Mouse (Mus musculus) heart, adult 9 months (tissue): ENCODE data around the gene Srsf3.

ENCODE experiments used
- DNase-seq, 2 experiments: peaks; one replicate each; pipeline ENCODE4 v3.0.0; 2022; ENCODE audit warnings: low spot score in 2 of 2

Srsf3 gene

DNA sequence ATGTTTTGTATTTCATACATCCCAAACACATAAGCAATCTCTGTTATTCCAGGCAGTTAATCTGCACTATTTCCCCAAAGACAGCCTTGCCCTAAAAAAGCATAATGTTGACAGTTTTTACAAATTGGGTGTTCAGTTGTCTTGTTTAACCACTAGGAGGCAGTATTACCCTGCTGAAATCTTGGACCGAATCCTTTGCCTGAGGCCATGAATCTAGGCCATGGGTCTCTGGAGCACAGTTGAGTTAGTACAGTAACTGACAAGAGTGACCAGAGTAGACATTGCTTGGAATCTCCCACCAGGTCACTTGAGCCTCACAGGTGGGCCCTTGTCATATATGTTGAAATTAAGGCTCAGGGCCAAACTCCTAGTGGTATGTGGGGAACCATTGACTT is 12.5 kb downstream of the Srsf3 start:
- DNase-seq: no peak

DNA sequence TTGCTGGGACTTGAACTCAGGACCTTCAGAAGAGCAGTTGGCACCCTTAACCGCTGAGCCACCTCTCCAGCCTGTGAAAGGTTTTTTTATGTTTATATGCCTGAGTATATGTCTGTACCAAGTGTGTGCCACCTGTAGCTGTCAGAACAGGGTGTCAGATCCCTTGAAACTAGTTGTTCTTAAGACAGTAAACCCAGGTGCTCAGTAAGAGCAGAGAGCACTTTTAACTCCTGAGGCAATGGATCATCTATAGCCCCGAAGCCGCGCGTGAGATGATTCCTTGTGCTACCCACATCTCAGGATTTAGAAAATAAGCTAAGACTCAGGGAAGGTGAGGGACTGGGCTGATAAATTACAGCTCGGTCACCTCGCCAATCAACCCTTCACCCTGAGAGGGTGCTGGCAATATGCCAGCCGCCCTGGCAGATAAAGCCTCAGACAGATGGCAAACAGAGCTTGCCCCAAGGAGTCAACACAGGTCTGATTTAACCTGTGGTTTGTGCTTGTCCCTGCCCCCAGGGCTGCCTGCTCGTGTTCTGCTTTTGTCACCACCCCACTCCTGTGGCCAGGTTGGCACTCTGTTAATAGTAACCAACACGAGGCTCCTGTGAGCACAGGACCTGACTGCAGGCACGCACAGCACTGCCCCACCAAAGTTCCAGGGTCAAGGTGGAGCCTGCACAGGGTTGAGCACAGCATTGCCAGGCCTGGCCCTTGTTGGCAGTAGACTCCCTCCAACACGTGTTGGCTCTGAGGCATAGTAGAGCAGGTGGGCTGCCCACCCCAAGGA is 13.5 kb downstream of the Srsf3 start:
- DNase-seq: no peak

DNA sequence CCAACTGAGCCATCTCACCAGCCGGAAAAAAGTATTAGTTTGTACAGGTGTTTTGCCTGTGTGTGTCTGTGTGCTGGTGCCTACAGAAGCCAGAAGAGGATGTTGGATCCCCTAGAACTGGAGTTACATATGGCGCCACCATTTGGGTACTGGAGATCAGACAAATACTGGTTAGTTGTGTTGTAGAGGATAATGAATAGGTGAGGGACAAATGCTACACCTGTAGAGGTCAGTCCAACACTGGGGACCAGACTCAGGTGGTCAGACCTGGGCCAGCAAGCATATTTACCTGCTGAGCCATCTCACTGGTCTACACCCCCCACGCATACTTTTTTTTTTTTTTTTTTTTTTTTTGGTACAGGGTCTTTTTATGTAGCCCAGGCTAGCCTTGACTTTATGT is 14.4 kb downstream of the Srsf3 start:
- DNase-seq: no peak

DNA sequence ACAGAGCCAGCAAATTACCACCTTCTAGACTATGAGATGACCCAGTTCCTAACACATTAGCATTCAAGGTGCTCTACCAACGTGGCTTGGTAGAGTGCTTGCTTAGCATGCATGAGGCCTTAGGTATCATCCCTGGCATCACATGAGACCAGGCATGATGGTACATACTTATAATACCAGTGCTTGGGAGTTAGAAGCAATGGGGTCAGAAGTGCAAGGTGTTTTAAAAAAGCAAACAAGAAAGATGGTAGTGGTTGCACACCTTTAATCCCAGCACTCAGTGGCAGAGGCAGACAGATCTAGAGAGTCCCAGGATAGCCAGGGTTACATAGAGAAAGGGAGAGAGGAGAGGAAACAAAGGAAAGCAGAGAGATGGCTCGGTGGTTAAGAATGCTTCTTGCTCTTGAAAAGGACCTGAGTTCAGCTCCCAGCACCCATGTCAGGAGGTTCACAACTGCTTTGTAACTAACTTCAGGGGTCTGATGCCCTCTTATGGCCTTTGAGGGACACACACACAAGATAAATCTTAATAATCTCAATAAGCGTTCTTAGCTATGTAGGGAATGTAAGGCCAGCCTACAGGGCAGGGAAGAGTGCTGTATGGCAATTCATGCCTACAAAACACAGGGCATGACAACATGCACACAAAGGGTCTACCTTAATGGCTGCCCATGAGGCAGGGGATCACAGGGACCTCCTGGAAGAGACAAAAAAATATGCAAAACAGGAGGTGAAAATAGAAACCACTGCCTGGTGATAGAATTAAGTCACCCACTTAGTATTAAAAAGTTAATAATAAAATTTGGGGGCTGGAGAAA is 15.5 kb downstream of the Srsf3 start:
- no peak for DNase-seq

DNA sequence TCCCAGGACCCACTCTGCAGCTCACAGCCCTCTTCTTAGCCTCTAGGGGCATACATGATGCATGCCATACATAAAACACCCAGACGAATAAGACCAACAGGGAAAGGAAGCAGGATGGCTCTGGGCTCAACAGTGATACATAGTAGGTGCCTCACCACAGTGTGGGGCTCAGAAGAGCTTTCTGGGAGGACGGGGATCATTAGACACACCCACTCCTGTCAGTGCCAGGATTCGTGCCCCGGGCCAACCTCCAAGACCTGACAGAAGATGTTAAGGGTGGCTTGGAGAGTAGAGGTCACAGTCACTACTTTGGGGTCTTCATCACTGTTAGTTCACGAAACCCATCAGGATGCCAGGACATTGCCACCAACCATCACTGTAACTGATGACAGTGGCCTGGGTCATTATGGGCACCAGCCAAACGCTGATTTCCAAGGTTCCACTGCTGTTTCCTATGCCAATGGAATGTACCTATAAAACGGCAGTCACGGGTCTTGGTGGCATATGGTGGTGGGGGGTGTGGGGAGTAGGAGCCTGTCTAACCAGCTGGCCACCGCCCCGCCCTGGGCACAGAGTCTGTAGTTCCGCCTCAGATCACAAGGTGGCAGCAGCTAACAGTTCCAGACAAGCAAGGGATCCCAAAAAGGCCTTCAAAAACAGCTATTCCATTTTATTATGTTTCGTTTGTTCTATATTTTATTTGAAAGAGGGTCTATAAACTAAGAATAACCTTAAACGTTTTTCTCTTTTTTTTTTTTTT is 16.5 kb downstream of the Srsf3 start:
- DNase-seq: peak; percentile 71 to 83

DNA sequence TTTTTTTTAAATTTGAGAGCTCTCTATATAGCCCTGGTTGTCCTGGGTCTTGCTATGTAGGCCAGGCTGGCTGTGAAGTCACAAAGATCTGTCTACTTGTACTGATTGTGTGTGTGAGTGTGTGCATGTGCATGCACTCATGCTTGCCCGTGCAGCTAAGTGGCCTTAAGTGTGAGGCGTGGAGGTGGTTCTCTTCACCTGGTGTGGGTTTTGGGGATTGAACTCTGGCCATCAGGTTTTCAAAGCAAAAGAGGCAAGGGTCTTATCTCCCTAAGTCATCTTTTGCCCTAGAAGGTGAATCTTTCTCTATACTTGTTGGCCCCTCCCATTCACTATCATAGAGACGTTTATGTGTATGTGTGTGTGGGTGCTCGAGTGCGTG is 17.1 kb downstream of the Srsf3 start:
- DNase-seq: no peak

DNA sequence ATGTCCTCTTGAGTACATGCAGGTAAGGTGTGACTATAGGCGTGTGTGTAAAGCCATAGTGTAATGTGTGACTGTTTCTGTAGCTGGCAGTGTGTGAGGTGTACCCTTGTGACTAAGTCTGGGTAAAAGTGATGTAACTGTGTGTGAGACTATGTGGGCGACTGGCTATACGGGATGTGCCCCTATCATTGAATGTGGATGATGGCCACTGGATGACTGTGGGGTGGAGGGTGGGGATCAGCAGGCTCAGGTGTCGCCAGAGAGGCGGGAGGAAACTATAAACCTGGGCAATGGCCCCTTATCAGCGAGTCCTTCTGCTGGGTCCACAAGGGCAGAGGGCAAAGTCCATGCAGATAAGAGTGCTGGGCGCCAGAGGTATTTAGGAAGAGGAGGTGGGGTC is 17.5 kb downstream of the Srsf3 start:
- no peak for DNase-seq

DNA sequence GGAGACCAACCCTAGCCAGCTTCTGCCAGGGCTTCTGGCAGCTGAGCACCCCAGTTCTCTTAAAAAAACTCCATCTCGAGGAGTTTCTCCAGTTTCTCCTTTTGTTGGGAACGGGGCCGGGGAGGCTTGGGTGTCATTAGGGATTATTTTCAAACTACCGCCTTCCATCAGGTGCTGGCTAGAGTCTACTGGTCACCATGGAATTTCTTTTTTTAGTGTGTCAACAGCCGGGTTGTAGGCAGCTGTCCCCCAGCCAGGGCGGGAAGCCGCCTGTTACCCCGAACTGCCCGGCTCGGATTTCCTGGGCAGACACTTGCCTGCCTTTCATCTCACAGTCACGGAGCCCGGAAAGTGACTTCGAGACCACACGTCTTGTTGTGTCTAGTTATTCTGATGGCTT is 18.4 kb downstream of the Srsf3 start:
- DNase-seq: no peak

DNA sequence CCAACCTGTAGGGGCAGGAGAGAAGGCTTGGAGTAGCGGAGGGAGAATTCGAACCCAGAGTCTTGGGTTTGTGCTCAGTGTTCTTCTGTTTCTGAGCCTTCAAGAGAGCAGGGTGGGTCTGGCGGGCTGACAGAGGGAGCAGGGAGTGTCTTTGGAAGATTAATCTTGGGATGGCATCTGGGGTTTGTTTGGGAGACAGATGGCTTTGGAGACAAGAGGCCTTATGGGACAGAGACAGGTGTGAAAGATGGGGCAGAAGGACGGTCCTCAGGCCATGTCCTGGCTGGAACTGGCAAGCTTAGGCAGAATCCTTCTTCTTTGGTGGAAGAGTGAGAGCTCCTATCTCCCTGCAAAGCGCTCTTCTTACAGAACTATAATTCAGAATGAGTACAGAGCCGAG is 20.6 kb downstream of the Srsf3 start:
- DNase-seq: no peak

DNA sequence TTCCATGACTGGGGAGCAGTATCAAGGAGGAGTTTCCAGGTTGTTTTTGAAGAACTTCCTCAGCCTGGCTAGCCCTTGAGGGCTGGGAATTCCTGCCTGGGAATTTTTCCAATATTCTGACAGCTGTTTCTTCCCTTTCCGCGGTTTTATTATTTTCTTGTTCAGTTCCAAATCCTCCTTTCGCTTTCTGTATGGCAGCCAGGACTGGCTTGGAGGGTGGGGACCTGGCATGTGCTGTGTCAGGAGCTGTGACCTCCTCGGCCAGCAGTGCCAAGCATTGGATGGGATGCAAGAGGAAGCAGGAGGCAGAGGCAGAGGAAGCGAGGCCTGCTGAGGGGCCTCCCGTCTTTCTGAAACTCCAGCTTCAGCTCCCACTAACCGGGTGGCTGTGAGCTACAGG is 21.4 kb downstream of the Srsf3 start:
- DNase-seq: peak; percentile 84

DNA sequence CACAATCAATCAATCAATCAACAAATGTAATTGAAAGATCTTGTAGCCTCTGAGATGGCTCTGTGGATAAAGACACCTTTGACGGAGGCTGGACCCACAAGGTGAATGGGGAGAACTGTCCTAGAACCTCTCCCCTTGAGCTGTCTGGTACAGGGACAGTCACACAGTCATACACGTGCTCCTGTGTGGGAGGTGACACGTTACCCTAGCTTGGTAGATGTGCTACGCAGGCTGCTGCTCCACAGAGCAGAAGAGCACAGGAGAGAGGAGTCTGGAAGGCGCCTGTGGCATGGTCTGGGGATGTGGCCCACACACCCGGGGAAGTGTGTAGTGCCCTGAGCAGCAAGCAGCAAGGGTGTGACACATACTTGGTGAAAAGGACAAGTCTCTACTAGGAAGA is 22.0 kb downstream of the Srsf3 start:
- no peak for DNase-seq

DNA sequence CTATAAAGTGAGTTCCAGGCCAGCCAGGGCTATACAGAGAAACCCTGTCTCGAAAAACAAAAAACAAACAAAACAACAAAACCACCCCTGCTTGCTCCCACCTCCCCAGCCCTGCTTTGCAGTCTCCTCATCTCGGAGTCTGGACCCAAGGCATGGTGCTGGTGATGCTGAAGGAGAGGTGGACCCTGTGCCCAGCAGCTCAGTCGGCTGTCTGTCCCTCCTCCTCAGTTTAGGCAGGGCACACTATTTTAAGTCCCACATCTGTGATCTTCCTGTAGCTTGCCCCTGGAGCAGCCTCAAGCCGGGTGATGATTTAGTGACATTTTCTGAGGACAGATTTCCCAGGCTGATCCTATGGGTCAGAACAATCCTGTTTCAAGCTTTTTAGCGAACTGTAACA is 23.2 kb downstream of the Srsf3 start:
- DNase-seq: no peak

DNA sequence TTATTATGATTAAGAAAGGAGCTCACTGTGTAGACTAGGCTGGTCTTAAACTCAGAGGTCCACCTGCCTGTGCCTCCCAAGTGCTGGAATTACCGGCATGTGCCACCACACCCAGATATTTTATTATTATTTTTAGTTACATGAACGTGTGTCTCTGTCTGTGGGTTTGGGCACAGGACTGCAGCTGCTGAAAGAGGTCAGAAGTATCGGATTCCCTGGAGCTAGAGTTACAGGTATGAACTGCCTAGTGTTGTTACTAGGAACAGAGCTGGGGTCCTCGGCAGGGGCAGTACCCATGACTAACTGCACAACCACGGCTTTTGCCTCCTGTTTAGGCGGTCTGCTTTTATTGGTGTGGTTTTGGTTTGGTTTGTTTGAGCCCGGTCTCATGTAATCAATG is 23.8 kb downstream of the Srsf3 start:
- DNase-seq: no peak

DNA sequence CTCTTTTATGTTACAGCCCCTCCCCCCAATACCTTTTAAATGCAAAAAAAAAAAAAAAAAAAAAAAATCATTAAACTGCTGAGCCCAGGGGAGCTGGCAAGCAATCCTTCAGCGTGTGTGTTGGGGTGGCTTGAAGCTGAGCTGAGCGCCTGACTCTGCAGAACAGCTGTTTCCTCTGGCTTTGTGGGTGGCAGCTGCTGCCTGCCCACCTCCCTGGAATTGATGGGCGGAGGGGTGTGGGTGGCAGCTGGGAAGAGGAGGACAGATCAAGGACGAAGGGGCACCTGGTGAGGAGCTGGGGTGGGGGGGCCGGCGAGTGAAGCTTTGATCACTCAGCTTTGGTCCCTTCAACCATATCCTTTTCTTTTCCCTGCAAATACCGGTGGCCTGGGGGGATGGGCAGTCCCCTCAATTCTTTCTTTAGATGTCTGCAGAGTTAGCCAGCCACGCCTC is 24.3 kb downstream of the Srsf3 start:
- DNase-seq: no peak

DNA sequence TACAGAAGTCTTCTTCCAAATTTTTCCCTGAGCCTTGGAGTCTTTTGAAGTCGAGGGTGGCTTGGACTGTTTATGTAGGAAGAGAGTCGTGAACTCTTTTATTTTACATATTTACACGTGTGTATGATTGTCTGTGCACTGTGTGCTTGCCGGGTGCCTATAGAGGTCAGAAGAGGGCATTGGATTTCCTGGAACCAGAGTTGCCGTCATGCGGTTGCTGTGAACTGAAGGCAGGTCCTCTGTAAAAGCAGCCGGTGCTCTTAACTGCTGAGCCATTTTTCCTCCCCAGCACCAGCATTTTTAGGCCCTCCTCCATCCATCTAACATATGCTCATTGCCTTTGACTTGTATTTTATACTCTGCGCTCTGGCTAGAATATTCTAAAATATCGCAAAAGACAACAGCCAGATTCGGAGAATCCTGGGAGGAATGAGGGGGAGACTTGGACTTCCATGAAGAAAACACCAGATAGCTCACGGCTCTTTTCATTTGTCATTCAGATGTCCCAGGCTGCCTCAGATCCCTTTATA is 25.0 kb downstream of the Srsf3 start:
- no peak for DNase-seq

DNA sequence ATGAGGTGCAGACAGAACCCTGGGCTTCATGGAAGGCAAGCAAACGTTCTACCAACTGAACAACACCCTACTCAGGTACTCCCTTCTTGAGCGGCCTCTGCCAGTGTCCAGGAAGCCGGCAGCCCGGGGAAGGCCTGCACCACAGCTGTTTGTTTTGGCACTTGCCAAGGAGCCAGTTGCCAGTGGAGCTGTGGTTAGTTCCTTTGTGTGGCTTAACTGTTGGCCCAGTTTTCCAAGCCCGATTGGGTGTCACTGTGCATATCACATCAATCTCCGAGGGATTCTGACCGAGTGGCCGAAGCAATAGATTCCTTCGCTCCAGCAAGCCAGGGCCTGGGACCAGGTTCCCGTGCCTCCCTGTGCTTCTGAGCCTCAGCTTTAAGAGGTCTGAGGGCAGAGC is 25.5 kb downstream of the Srsf3 start:
- no peak for DNase-seq

DNA sequence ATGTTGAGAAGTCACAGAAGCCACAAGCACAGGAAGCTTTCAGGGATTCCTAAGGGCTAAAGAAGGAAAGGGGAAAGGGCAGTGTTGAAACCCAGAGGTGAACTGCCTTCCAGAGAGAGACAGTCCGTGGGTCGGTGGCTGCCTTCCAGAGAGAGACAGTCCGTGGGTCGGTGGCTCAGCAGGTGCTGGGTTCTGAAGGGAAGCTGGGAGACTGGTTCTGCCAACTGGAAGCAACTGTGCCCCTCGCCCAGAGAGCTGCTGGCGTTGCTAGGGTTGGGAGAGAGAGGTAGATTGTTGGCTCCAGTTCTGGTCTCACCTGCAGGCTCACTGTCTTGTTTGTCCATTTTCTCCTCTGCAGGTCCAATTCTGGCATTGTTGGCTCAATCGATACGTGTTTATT is 26.1 kb downstream of the Srsf3 start:
- no peak for DNase-seq

DNA sequence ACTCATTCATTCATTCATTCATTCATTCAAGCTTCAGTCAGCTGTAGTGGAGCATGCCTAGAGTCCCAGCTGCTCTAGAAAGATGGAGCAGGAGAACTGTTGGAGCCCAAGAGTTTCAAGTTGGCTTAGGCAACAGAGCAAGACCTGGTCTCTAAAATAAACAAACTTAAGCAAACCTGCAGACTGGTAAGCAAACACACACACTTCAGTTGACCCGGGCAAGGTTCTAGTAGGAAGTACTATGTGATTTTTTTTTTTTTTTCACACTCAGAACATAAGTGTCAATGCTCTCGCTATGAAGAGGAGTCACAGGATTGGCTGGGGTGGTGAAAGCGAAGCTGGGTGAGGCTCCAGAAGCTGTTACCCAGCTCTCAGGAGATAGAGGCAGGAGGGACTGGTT is 27.2 kb downstream of the Srsf3 start:
- DNase-seq: no peak

DNA sequence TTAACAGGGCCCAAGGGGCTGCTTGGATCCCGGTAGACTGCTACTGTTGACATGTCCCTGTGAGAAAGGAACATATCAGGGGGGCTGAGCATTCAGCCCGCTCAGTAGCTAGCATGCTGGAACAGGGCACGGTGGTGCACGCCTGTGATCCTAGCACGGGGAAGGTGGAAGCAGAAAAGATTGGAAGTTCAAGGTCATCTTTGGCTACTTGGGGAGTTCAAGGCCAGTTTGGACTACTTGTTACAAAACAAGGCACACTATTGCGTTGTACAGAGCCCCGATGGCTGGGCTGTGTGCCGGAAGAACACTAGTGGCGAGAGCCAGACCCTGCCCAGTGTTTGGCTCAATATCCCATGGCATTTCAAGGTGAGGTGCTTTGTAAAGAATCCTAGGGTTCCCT is 28.5 kb downstream of the Srsf3 start:
- no peak for DNase-seq

DNA sequence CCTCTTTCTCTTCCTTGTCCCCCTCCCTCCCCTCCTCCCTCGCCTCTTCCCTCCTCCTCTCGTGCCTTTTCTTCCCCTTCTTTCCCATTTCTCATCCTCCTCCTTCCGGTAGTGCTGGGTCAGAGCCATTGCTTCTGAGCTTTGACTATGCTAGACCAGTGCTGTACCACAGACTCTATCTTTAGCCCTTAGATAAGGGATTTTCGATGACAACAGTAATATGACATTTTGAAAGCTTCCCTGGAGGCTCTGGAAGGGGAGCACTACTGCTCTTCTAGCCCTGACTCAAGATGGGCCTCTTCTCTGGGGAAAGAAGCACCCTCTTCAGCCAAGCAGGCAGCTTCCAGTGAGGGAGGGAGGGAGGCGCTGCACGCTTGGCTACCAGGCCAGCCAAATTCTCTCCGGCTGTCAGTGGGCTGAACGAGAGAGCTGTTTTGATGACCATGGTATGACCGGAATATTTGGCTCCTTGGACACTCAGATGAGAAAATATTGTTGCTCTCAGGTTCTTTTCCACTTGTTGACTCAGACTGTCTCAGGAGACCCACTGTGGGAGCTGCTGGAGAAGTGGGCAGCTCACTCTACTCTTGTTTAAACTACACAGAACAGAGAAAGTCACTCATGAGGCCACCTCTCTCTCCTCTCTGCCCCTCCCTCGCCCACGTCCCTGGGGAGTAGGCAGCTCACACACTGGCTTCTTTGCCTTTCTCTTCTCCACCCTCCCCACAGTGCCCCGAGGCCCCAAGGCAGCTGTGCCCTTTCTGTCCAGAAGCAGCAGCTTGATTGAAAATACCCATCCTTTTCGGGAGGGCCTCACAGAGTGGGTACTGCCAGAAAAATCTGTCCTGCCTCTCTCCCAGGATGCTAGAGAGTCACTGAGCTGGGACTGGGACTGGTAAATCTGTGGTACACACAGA is 29.9 kb downstream of the Srsf3 start:
- peak; percentile 51 to 66 for DNase-seq
